Mouse (Mus musculus) heart, adult 18-20 months (tissue): Measurements from ENCODE around the gene Ms4a14. TPM values are rescaled to one million over a fixed set of nuclear protein-coding genes. Genes with fewer than 3 reads are reported as not detected.
"Not testable (repeated sequence)": the region's sequence is repeated elsewhere in the genome, so short reads cannot be mapped to it uniquely, and the experiment has no call there.

ENCODE experiments used
- DNase-seq, 2 experiments: peaks; one replicate each; pipeline ENCODE4 v3.0.0; 2021 to 2022; ENCODE audit warnings: mixed read lengths in 1 of 2
- long read RNA-seq, 2 experiments: library from polyadenylated mRNA; stranded (forward); transcript quantifications; one replicate each; pipeline ENCODE4 v2.0.0; 2021
- total RNA-seq, 2 experiments: library from RNA; stranded (reverse); gene quantifications; 2 replicates each; pipeline ENCODE4 v1.2.3; 2021

Ms4a14 gene
- total RNA-seq: under 1 TPM in 1 of 2 experiments, not detected in 1; 0.12 TPM
- long read RNA-seq, experiment 1: 0 reads
- long read RNA-seq, experiment 2: 0 reads

- DNase-seq: no peak
These were observed at the start of gene Ms4a14 for GRCm38 (mm10) chr19:11314354-11314753. TSS of gene Ms4a14 (minus strand) at chr19:11314454.

- no peak for DNase-seq
These were observed 47.7 kb upstream of the Ms4a14 start for GRCm38 (mm10) chr19:11362002-11362401.

- DNase-seq: no peak
These were observed 45.9 kb upstream of the Ms4a14 start for GRCm38 (mm10) chr19:11360106-11360505.

GRCm38 (mm10) chr19:11355730-11356129 is 41.5 kb upstream of the Ms4a14 start:
- no peak for DNase-seq

GRCm38 (mm10) chr19:11351878-11352277 is 37.6 kb upstream of the Ms4a14 start:
- DNase-seq: no peak

- peak; percentile 26 to 57 for DNase-seq
These were observed 35.6 kb upstream of the Ms4a14 start for GRCm38 (mm10) chr19:11349698-11350481.

GRCm38 (mm10) chr19:11343992-11344391 is 29.7 kb upstream of the Ms4a14 start:
- no peak for DNase-seq

- no peak for DNase-seq
These were observed 28.9 kb upstream of the Ms4a14 start for GRCm38 (mm10) chr19:11343147-11343546.

GRCm38 (mm10) chr19:11335932-11336331 is 21.7 kb upstream of the Ms4a14 start, which contains the start of gene Ms4a7:
TSS of gene Ms4a7 (minus strand) at chr19:11336146.
- DNase-seq: peak in 1 of 2 experiments; percentile 44

GRCm38 (mm10) chr19:11321123-11321522 is 6.9 kb upstream of the Ms4a14 start:
- DNase-seq: peak in 1 of 2 experiments; percentile 23

- DNase-seq: no peak
These were observed 2.5 kb upstream of the Ms4a14 start for GRCm38 (mm10) chr19:11316786-11317185.

GRCm38 (mm10) chr19:11308888-11309287 is 5.4 kb downstream of the Ms4a14 start:
- DNase-seq: no peak

- not testable (repeated sequence) for DNase-seq
These were observed 14.7 kb downstream of the Ms4a14 start for GRCm38 (mm10) chr19:11299529-11299928.

- no peak for DNase-seq
These were observed 15.3 kb downstream of the Ms4a14 start for GRCm38 (mm10) chr19:11298939-11299338.

GRCm38 (mm10) chr19:11293616-11294015 is 20.6 kb downstream of the Ms4a14 start:
- DNase-seq: not testable (repeated sequence)

GRCm38 (mm10) chr19:11292990-11293389 is 21.3 kb downstream of the Ms4a14 start:
- DNase-seq: peak; percentile 14 to 36

- no peak for DNase-seq
These were observed 30.5 kb downstream of the Ms4a14 start, which contains the start of gene Ms4a5 for GRCm38 (mm10) chr19:11283773-11284172. TSS of gene Ms4a5 (minus strand) at chr19:11283873.

- DNase-seq: no peak
These were observed 34.0 kb downstream of the Ms4a14 start for GRCm38 (mm10) chr19:11280223-11280622.

GRCm38 (mm10) chr19:11276431-11276830 is 37.8 kb downstream of the Ms4a14 start:
- no peak for DNase-seq

GRCm38 (mm10) chr19:11266956-11267355 is 47.3 kb downstream of the Ms4a14 start:
- no peak for DNase-seq

GRCm38 (mm10) chr19:11266052-11266845 is 48.0 kb downstream of the Ms4a14 start, which contains the start of gene Ms4a1:
TSS of gene Ms4a1 (minus strand) at chr19:11266241.
- peak in 1 of 2 experiments; percentile 12 for DNase-seq

- no peak for DNase-seq
These were observed 49.6 kb downstream of the Ms4a14 start for GRCm38 (mm10) chr19:11264602-11265185.
